Comparison of ENCODE assay signal across 16 mouse cellular contexts in genomic region chr10:50604919-50605318, GRCm38 (mm10).
"Had no signal": no experiment of that assay in that cellular context is flagged by ENCODE, and none has a peak within 500 bp of the region (broad histone marks: within the 10 kb centered on the region; RNA-seq: fewer than 3 reads in every experiment).

No protein-coding gene starts in this region.

- H3K27me3 ChIP-seq: neural tube, embryonic 13.5 days; neural tube, embryonic 15.5 days; stomach, embryonic 15.5 days had no signal

- H3K4me1 ChIP-seq: neural tube, embryonic 13.5 days; neural tube, embryonic 15.5 days; stomach, embryonic 15.5 days had no signal

- DNase-seq: retina, postnatal 1 day; right cerebral cortex, adult 18-20 months; right cerebral cortex, postnatal 14 days; right cerebral cortex, postnatal 25 days; right cerebral cortex, postnatal 4 days; spleen, adult 18-20 months; thymus, adult 18-20 months; thymus, adult 2 months; thymus, postnatal 14 days; thymus, postnatal 25 days; thymus, postnatal 36 days; thymus, postnatal 4 days had no signal

- H3K27ac ChIP-seq: neural tube, embryonic 13.5 days; neural tube, embryonic 15.5 days; stomach, embryonic 15.5 days; stomach, postnatal 0 days had no signal

- H3K4me3 ChIP-seq: neural tube, embryonic 13.5 days; neural tube, embryonic 15.5 days; stomach, embryonic 15.5 days had no signal

- H3K9ac ChIP-seq: neural tube, embryonic 13.5 days; neural tube, embryonic 15.5 days; stomach, embryonic 15.5 days had no signal

- H3K4me2 ChIP-seq: neural tube, embryonic 13.5 days; neural tube, embryonic 15.5 days; stomach, embryonic 15.5 days had no signal

- H3K36me3 ChIP-seq: neural tube, embryonic 13.5 days; neural tube, embryonic 15.5 days; stomach, embryonic 15.5 days had no signal

- H3K9me3 ChIP-seq: neural tube, embryonic 13.5 days; neural tube, embryonic 15.5 days; stomach, embryonic 15.5 days had no signal
